Mouse (Mus musculus) urinary bladder, postnatal 14 days (tissue): ENCODE data around the gene Pacsin2.
A peak's percentile ranks its signal among the peaks of the same experiment; 100 is the strongest.
"Not testable (repeated sequence)": the region's sequence is repeated elsewhere in the genome, so short reads cannot be mapped to it uniquely, and the experiment has no call there.

ENCODE experiments used
- DNase-seq: peaks from one replicate; pipeline ENCODE4 v3.0.0; 2021; ENCODE audit warnings: low spot score

Pacsin2 gene

GRCm38 (mm10) chr15:83478096-83478495 lies 13.7 kb upstream of the Pacsin2 start:
- DNase-seq = no peak

- DNase-seq = no peak
Measured at GRCm38 (mm10) chr15:83476593-83477273, 12.3 kb upstream of the Pacsin2 start.

DNA sequence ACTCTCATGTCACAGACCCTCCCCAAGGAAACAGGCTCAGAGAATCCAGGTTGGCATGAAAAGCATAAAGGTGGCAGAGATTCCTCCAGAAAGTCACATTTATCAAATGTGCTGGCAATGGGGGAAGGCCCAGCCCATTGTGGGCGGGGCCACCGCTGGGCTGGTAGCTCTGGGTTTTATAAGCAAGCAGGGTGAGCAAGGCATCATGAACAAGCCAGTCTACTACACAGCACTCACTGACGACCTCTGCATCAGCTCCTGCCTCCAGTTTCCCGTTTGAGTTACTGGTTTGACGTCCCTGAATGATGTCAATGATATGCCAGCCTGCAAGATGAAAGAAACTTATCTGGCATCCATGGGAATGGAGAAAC lies 10.0 kb upstream of the Pacsin2 start:
- DNase-seq = peak; percentile 50

GRCm38 (mm10) chr15:83473832-83474465 lies 9.5 kb upstream of the Pacsin2 start:
- DNase-seq = peak; percentile 87

DNA sequence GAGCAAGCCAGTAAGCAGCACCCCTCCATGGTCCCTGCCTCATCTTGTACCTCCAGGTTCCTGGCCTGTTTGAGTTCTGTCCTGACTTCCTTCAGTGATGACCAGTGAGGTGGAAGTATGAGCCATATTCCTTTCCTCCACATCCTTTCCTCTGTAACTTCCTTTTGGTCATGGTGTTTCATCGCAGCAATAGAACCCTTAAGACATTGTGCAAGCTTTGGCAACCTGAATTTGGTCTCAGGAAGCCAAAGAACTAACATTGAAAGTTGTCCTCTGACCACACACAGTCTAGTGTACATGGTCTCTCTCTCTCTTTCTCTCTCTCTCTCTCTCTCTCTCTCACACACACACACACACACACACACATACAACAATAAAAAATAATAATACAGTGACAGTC lies 8.8 kb upstream of the Pacsin2 start:
- no peak for DNase-seq

DNA sequence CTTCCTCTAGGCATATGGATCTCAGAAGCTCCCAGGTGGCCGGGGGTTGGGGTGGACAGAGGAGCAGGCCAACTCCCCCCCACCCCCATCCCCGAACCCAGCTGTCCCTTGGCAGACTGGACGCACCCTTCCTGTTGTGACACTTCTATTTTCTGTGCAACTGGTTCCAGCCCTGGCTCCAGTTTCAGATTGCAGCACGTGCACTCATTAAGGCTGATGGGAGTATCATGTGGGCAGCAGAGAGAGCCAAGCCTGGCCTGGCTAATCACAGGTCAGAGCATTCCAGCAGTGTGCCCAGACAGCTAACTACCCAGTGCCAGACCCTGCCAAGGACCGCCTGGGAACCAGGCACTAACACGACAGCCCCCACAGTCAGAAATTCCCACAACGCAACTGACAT lies 7.1 kb upstream of the Pacsin2 start:
- peak; percentile 31 for DNase-seq

GRCm38 (mm10) chr15:83470443-83470842 lies 6.0 kb upstream of the Pacsin2 start:
- no peak for DNase-seq

GRCm38 (mm10) chr15:83469279-83469821 lies 4.9 kb upstream of the Pacsin2 start:
- DNase-seq = no peak

DNA sequence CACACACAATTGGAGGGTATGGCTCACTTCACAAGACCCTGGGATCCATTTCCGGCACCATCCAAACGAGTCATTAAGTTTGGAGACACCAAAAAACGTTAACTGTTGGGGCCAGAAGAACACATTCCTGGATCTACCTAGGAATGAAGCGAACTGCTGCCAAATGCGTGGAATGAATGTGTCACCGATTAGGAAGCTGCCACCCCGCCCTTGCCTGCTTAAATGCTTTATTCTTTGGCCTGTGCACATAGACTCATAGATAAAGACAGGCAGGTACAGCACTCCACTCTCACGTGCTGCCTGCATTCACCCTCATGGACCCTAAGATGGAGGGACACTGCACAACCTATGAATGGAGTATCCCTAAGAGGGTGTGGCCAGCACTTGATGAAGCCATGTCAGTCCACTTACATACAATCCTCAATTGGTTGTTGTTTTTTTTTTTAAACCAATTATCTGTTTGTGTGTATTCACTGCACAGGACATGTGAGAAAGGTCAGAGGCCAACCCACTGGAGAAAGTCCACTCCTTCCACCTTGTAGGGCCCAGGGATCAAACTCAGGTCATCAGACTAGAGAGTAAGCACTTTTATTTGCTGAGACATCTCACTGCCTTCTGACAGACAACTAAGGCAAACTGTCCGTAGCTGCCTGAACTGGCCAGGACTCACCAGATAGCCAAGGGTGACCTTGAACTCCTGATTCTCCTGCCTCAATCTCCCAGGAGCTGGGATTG lies 3.0 kb upstream of the Pacsin2 start:
- DNase-seq = no peak

DNA sequence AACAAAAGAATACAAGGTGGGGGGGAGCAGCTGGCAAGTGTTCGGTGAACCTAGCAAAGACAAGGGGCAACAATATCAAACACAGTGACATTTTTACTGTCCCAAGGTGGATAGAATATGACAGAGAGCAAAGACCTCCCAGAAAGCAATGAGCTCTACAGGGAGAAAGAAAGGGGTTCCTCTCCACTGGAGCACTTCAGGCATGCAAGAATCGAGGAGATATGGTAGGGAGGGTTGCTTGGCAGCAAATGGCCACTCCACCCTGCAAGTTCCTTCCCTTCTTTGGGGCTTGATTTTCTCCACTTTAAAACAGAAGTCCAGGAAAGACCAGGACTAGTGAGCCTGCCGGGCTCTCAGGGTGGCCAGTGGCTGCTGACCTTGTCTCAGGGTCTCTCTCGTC lies 1.9 kb upstream of the Pacsin2 start:
- no peak for DNase-seq

DNA sequence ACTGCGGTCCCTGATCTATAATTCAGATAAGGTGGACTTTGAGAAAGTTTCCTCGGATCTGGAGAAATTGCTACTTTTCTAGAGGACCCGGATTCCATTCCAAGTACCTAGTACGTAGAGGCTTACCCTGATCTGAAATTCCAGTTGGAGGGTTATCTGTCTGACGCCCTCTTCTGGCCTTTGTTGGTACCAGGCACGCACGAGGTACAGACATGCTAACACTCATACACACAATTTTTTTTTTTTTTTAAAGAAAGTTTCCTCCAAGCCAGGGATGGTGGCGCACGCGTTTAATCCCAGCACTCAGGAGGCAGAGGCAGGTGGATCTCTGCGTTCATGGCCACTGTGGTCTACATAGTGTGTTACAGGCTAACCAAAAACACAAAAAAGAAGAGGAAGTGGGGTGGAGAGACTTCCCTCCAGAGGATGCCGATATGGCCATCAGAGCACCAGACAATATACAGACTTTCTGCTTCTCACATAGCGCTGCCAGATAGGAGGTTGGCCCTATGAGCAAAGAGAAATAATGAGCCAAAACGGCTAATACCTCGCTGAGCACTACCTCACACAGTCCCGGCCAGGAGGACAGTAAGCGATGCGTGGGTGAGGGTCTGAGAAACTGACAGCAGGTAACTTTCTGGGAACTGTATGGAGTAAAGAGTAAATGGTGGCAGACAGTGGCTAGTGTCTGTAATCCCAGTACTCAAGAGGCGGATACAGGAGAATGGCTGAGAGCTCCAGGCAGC lies 672 bp upstream of the Pacsin2 start:
- peak; percentile 28 for DNase-seq

GRCm38 (mm10) chr15:83463369-83464082 lies 880 bp downstream of the Pacsin2 start:
- DNase-seq = no peak

DNA sequence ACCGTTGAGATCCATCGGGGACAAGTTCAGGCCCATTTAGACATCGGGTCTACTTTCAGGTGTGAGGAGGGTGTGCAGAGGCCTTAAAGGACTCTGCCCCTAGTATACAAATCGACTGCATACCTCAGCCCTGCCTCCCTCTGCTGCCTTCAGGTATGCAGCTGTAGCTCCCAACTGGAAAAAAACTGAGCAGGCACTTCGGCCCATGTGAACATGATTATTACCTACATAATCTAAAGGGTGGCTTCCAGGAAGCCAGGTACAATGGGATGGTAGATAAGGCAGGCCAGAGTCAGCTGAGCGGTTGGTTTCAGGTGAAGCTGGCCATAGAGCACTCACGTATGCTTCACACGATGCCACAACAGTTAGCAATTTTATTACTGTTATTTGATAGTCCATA lies 2.1 kb downstream of the Pacsin2 start:
- DNase-seq = not testable (repeated sequence)

GRCm38 (mm10) chr15:83460891-83461290 lies 3.5 kb downstream of the Pacsin2 start:
- no peak for DNase-seq

DNA sequence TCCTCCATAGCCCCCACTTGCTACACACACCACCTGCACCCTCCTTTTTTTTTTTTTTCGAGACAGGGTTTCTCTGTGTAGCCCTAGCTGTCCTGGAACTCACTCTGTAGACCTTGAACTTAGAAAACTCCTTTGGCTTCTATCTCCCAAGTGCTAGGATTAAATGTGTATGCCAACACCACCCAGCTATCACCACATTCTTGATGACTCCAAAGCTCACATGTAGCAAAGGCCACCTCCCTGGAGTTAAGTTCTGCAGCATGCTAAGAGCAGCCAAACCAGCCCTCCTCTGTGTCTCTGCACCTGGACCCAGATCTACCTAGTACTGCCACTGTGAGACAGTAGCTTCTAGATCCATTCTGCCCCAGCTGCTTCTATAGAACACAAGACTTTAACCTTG lies 6.9 kb downstream of the Pacsin2 start:
- no peak for DNase-seq

DNA sequence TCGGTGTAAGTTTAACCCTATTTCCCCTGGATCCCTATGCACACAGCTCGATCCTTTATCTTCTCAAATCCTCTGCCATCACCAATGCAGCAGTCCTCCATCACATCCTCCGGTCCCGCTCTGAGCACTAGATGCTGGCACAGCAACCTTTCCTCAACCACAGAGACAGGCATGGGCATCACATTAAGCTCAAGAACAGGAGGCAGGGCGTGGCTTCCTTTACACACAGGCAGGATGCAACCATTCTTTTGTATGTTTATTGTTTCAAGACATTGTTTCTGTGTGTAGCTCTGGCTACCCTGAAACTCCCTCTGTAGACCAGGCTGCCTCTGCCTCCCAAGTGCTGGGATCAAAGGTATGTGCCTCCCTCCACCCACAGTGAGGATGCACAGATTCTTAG lies 8.8 kb downstream of the Pacsin2 start:
- no peak for DNase-seq

GRCm38 (mm10) chr15:83455034-83455433 lies 9.4 kb downstream of the Pacsin2 start:
- DNase-seq = no peak

- DNase-seq = no peak
Measured at GRCm38 (mm10) chr15:83454419-83454818, 10.0 kb downstream of the Pacsin2 start.

- DNase-seq = no peak
Measured at GRCm38 (mm10) chr15:83453879-83454278, 10.5 kb downstream of the Pacsin2 start.

DNA sequence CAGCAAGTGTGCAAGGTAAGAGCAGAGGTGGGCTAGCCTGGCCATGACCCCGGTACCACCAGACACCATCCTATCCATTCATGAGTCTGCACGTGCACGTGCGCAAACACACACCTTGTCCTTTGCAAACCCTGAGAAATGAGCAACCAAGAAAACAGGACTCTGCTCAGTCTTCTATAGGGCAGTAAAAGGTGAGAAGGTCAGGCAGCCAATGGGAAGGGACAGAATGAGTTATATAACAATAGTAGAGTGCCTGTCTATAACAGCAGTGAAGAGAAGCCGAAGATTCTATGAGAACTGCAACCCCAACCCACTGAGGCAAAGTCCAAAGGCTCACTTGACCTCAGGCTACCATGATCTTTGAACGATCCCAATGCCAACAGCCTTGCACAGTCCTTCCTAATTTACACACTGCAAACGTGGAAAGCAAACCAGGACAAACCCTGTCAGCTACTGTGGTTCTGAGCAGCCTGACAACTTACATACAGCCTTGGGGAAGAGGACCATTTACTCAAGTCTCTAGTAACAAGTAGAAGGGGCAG lies 12.1 kb downstream of the Pacsin2 start:
- DNase-seq = no peak

DNA sequence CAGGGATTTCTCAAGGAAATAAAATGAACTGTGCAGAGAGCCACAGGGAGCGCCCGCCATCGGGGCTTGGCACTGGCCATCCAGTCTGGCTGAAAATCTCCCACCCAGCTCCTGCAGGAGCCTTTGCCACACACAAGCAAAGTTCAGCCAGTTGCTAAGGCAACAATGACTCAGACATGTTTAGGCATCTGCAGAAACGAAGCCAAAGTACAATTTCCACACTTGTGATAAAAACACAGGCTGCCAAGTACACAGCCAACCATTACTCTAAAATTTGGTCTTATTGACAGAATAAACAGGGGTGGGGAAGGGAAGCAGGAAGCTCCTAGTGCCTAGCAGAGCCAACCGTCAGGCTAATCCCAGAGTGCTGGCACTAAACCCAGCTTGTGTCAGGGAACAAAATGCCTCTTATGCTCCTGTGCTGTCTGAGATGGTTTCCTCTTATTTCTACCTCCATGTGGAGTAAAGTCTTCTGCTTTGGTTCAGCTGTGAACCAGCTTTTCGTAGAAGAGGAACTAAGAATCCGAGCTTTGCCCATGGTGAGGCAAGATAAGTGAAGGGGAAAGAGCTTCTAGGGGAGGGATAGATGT lies 12.7 kb downstream of the Pacsin2 start:
- DNase-seq = peak; percentile 62
